8 mouse cellular contexts compared by ENCODE assay signal in genomic region chr3:105706366-105707020, GRCm38 (mm10). TPM values are rescaled to one million over a fixed set of nuclear protein-coding genes. Genes with fewer than 3 reads are reported as not detected.
DNase-seq lines count a peak whose midpoint lies in the region; ATAC-seq lines count a peak whose summit lies in the region.

No protein-coding gene starts in this region.

- no peak for ATAC-seq in heart, embryonic 15.5 days (replicated peaks; ENCODE audit: insufficient number of reproducible peaks, insufficient read depth, low FRiP score, low read depth)
- ATAC-seq in megakaryocyte progenitor cell, adult 5-6 weeks (replicated peaks; ENCODE audit: poor library complexity): no peak

- H3K36me3 ChIP-seq in heart, embryonic 15.5 days: no peaks in the 10 kb centered on the region

- H3K4me3 ChIP-seq in heart, embryonic 15.5 days: peak overlapping the region; percentile 63; the same call in 1 of the 2 replicates

- H3K4me2 ChIP-seq in heart, embryonic 15.5 days: peak overlapping the region; percentile 90

- H3K9ac ChIP-seq in heart, embryonic 15.5 days: no peak overlapping the region

- no peak overlapping the region for H3K27ac ChIP-seq in heart, embryonic 15.5 days

- peaks cover 2% of the 10 kb centered on the region; the same call in 1 of the 2 replicates for H3K27me3 ChIP-seq in heart, embryonic 15.5 days

- H3K4me1 ChIP-seq in heart, embryonic 15.5 days (replicated peaks): peaks cover 54% of the 10 kb centered on the region

- H3K9me3 ChIP-seq in heart, embryonic 15.5 days (replicated peaks): no peaks in the 10 kb centered on the region

- peak; percentile 78 to 82 for DNase-seq in frontal cortex, adult 2 months (ENCODE audit: extremely low spot score in 1 of 2, low spot score in 1 of 2)
- DNase-seq in frontal cortex, postnatal 14 days (ENCODE audit: low spot score in 2 of 2): no peak
- DNase-seq in cerebellum, adult 9-11 months: peak; percentile 65
- DNase-seq in lung, postnatal 4 days: peak; percentile 61 to 69
- DNase-seq in Muller cell, postnatal 12 days (ENCODE audit: inconsistent ontology term): no peak
- DNase-seq in gastrocnemius, postnatal 14 days: no peak

- WGBS in heart, embryonic 15.5 days: 49% methylated on average over 4 of the region's 4 CpGs

- intact Hi-C loops in gastrocnemius, postnatal 14 days (cut with DNase I; ENCODE audit: low total_unique reads): no loop called here

RNA-seq across cellular contexts. Expression of gene Inka2, which starts 2.1 kb away (rescaled TPM):
- 52.9 and 59.1 TPM in 2 replicates for polyA plus RNA-seq in frontal cortex, adult 2 months (2012; rRNA removed)
- 2.7 and 2.8 TPM in 2 replicates for polyA plus RNA-seq in heart, embryonic 15.5 days (2015; fragmentation: Nextera tagmentation; extraction: Ambion mirVana)
- 0.05 TPM in 1 of 2 replicates, not detected in the other for total RNA-seq in megakaryocyte progenitor cell, adult 5-6 weeks (2015)
- 0.17 TPM in 1 of 2 replicates, not detected in the other for total RNA-seq in megakaryocyte progenitor cell, adult 5-6 weeks (2017)
- 1 to 10 TPM; 5.7 to 8.8 TPM for total RNA-seq in gastrocnemius, postnatal 14 days (2021)

RNA-seq across cellular contexts. Expression of gene Ddx20, which starts 19.1 kb away (rescaled TPM):
- polyA plus RNA-seq in frontal cortex, adult 2 months (2012; rRNA removed): 10.3 and 10.8 TPM in 2 replicates
- polyA plus RNA-seq in heart, embryonic 15.5 days (2015; fragmentation: Nextera tagmentation; extraction: Ambion mirVana): 18.1 and 20.6 TPM in 2 replicates
- 23.4 and 30.4 TPM in 2 replicates for total RNA-seq in megakaryocyte progenitor cell, adult 5-6 weeks (2015)
- 51.9 and 57.7 TPM in 2 replicates for total RNA-seq in megakaryocyte progenitor cell, adult 5-6 weeks (2017)
- 1 to 10 TPM; 6.7 to 7.6 TPM for total RNA-seq in gastrocnemius, postnatal 14 days (2021)

Comparison
In these comparisons a context has a peak if more than half of its experiments do, and no peak if none do; other contexts are left out.
1. DNase-seq: peak in frontal cortex, adult 2 months (2 of 2), cerebellum, adult 9-11 months (single experiment) and lung, postnatal 4 days (2 of 2); none in frontal cortex, postnatal 14 days (0 of 2), Muller cell, postnatal 12 days (single experiment) and gastrocnemius, postnatal 14 days (single experiment).
2. RNA of gene Inka2, which starts 2.1 kb away (total RNA-seq): 5.7 to 8.8 TPM in gastrocnemius, postnatal 14 days; 0.05 to 0.17 TPM in megakaryocyte progenitor cell, adult 5-6 weeks; every median in the first group is over 4 times any median in the second.